Mouse (Mus musculus) megakaryocyte, embryonic 14.5 days (primary cell): ENCODE data around the gene Cdcp2.

ENCODE experiments used
- FLI1 ChIP-seq: IDR thresholded peaks from 2 replicates; pipeline ENCODE4 v1.6.1; 2012; ENCODE audit warnings: low read length, inconsistent platforms, mixed read lengths
- GATA1 ChIP-seq: IDR thresholded peaks from 3 replicates; pipeline ENCODE4 v1.6.1; 2012; ENCODE audit warnings: mixed read lengths, low read length, inconsistent platforms, borderline replicate concordance

DNA sequence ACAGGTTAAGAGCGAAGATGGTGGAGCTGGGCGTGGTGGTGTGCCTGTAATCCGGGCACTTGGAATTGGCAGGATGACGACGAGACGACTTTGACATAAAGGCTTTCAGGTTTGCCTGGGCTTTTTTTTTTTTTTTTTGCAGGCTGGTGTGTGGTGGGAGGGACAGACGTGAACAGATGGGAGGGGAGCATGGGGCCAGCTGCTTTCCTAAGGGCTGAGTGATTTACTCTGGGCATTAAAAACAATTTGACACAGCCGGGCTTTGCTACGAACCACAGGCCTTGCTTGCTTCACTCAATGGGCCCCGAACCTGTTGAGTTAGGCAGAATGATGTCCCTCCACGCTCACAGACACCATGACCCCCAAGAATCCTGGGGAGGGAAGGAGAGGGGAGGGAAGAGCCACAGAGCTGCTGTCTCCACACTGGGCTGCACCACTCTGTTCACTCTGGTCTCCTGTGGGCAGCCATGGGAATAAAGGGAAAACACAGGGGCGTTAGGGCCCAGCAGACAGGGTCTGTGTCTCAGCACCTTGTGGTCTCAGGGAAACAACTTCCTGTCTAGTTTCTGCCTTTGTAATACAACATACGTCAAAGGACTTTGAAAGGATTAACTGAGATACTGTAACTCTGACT is 30.3 kb downstream of the Cdcp2 start:
- TF ChIP-seq GATA1, result no peak
- no peak for TF ChIP-seq FLI1
